Mouse (Mus musculus) cerebellum, postnatal 25 days (tissue): ENCODE data around the gene Tnr.
A peak's percentile ranks its signal among the peaks of the same experiment; 100 is the strongest.

Source experiments
- DNase-seq, 2 experiments: peaks; one replicate each; pipeline ENCODE4 v3.0.0; 2021; ENCODE audit warnings: mixed read lengths in 2 of 2

The Tnr gene

GRCm38 (mm10) chr1:159730826-159731225 lies 207.3 kb downstream of the Tnr start:
- no peak for DNase-seq

- DNase-seq: no peak
These were observed 211.5 kb downstream of the Tnr start for GRCm38 (mm10) chr1:159735099-159735498.

DNA sequence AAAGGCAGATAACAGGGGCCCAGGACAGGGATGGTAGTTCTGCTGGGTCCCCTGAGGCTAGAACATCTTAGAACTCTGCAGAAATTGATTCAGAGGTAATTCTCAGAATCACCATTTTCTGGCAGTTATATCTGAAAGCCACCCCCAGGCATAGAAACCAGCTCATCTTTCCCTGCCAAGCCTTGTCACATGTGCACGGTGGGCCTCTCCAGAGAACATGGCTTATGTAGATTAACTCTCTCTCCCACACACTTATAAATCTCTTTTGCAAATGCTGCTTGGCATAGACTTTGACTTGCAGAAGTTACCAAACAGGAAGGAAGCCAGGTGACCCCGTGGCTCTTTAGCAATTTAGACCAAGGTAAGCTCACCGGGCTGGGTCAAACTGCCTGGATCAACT lies 215.9 kb downstream of the Tnr start:
- no peak for DNase-seq

DNA sequence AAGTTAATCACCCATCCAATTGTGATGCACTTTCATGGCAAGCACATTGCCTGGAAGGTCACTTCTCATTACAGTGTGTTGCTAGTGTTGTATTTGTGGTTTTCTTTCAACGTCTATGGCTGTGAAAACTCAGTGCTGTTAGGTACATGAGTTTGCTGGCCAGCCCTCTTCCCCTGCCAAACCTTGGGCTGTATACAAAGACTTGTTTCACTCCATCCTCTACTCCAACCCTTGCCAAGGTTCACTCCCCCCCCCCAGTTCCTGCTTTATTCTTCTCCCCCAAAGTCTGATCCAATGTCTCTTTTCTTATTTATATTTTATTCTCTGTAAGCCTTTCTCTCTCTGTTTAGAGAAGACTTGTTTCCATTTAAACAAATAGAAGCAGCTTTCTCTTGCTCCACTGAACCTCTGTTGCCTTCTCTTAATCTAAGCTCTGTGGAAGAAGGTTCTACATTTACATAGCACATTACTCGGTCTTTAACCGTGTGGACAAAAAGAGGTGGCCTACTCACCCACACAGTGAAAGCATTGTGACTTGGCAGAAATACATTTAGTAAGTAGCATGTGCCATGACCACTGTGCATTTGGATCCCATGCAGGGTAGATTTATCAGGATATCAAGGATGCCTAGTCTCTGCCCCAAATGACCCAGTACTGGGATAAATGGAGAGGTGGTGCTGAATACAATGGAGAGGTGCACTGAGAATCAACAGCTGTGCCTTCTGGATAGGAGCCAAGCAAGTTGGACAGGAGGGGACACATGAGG lies 217.9 kb downstream of the Tnr start:
- no peak for DNase-seq

- no peak for DNase-seq
These were observed 218.4 kb downstream of the Tnr start for GRCm38 (mm10) chr1:159742003-159742274.

DNA sequence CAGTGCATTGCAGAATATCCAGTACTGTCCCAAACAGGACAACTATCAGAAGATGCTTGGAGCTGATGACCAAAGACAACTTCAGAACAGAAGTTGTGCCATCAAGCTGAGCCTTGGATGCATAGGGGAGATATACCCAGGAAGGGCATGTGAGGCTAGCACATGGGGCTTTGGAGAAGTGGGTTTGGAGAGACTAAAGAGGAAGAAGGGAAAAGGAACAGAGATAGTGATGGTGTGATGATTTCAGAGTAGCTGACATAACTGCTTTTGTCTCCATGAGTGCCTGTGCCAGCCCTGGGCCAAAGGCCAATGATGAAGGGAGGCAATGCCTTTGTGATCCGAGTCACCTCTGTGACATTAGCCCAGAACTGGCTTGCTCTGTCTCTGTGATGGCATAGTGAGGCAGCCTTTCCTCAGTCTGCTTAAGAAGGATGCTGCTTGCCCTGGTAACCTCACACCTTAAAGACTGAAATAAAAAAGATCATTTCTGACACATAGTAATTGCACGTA lies 220.2 kb downstream of the Tnr start:
- DNase-seq: peak in 1 of 2 experiments; percentile 56

DNA sequence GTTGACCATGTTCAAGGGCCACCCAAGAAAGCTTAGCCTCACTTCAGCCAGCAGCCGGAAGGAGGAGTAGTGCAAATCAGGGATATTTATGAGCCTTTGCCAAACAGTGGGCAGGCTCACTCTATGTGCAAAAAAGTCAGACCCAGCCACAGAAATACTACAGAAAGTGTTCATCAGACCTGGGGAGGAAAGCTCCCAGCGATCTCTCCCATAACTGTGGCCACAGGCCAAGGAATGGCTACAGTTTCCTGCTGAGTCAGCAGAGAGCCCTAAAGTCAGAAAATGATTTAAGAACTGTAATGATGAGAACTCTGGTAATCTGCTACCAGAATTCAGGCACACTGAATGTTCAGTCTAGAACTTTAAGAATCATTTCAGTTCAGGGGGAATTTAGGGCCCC lies 221.7 kb downstream of the Tnr start:
- peak in 1 of 2 experiments; percentile 27 for DNase-seq

DNA sequence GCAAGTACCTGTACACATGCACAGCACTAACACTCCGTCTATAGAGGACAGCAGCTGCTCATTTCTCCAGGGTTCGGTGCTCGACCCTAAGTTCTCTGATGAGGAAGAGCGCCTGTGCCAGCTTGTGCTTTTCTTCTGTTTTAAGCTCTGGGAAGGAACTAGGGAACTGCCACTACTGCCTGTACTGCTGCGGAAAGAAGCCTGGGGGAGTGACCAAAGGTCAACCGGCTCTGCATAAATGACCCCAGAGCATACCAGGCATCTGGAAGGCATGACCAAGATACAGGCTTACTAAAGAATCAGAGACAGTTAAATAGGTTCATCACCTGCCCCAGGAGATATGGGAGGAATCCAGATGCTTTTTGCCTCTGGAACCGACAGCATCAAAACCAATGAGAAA lies 224.4 kb downstream of the Tnr start:
- DNase-seq: no peak

GRCm38 (mm10) chr1:159750411-159750810 lies 226.8 kb downstream of the Tnr start:
- no peak for DNase-seq

- no peak for DNase-seq
These were observed 227.3 kb downstream of the Tnr start for GRCm38 (mm10) chr1:159750876-159751275.

DNA sequence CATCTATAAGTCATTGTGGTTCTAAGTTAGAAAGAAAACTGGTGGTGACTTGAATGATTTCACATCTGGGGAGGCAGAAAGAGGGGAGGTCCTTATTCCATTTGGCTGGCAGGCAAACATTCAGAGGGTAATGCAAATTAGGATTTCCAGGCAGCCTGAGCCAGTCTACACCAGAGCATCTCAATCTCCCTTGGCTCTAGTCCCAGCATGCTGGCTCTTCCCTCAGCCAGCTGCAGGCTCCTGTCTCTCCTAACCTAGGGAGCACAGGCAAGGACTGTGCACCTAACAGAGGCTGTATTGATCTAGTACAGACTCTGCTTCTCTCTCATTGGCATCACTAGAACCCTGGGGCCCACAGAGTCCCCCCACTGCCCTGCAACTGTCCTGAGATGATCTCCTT lies 237.4 kb downstream of the Tnr start:
- DNase-seq: peak in 1 of 2 experiments; percentile 28

DNA sequence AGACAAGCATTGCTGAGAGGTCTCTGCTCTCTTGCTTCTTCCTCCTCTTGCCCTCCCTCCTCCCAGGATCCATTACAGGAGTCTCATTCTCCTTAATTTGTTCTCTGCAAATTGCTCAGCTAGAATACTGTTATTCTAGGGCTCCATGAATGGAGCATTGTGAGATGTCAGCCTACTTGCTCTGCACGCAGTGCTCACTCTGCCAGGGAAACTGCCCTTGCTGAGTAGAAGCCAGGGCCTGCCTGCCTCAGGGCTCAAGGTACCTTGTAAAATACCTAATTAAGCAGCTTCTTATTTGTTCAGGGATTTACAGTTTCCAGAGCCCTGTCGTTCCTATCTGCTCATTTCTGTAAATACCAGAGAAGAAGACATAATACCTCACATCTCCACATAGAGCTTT lies 240.3 kb downstream of the Tnr start:
- no peak for DNase-seq

- no peak for DNase-seq
These were observed 241.3 kb downstream of the Tnr start for GRCm38 (mm10) chr1:159764897-159765296.

DNA sequence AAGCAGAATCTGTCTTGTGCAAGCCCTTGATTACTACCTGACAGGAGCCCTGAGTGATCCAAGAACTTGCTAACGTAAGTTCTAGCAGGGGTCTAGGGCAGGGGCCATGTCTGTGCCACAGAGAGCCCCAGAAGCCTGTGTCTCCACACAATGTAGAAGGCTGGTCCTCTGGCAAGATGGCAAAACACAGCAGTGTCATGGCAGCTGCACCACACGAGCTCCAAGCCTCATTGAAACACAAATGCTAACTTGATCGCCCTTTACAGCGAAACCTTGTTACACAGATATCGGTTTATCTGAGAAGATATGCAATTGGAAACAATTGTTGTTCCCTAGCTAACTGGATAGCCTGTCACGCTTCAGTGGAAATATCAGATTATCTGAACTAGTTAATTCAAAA lies 246.4 kb downstream of the Tnr start:
- DNase-seq: no peak

DNA sequence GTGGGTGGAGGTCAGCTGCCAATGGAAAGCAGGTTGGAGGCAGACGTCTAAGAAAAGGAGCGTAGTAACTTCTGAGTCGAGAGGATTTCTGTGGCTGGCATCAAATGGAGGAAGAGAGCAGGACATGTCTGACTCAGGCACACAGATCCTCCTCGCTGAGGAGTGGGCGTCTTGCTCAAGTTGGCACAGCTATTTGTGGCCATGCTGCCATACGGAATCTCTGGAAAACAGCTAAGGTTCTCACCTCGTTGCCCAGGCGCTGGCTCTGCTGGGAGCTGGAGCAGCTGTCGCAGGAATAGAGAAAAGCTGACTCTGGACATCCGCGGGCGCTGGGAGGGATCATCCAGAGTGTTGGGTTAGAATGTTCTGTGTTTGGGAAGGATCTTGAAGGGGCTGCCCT lies 250.1 kb downstream of the Tnr start:
- DNase-seq: no peak

DNA sequence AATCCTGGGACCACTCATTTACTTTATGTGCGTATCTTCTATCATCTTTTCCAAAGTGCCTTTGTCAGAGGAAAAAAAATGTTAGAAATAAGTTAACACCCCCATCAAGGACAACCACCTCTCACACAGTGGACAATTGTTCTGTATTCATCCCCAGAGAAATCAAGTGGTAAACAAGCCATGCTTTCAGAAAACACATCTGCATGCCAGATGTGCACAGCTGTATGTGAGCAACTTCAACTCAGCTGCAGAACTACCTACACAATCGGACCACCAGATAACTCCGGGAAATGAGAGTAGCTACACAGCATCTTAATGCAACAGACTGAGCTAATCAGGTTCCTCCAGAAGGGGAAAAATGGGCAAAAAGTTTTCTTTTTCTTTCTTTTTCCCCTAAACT lies 251.6 kb downstream of the Tnr start:
- DNase-seq: no peak

DNA sequence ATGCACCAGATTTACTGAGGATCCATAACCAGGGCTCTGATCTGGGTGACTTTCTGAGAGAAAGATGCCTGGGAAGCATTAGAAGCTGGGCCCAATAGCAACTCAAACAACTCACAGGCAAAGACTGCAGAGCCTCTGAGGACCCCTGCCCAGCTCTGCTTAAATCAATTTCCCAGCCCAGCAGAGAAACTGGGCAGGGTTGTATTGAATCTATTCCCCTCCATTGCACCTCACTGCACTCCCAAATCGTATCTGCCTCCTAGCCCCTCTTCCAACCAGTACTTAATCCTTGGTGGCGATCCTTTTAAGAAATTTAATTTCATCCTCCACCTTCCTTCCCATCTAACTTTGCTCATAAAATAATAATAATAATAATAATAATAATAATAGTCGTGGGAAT lies 253.5 kb downstream of the Tnr start:
- DNase-seq: no peak

DNA sequence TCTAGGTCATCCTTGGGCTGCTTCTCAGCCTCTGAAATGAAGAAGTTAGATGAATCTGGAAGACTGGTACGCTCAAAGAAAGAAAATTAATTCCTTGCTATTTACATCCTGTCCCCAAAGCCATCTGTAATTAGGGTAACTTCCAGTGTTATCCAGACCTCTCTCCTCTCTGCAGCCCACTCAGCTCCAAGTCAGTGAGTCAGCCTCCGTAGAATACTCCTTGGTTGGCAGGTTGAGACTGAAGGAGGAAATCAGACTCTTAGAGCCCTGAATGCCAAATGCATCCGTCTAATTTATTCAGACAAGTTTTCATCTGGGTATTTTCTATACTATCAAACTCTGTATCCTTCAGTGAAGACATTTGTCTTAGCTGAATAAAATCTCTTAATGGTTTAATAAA lies 255.9 kb downstream of the Tnr start:
- no peak for DNase-seq

DNA sequence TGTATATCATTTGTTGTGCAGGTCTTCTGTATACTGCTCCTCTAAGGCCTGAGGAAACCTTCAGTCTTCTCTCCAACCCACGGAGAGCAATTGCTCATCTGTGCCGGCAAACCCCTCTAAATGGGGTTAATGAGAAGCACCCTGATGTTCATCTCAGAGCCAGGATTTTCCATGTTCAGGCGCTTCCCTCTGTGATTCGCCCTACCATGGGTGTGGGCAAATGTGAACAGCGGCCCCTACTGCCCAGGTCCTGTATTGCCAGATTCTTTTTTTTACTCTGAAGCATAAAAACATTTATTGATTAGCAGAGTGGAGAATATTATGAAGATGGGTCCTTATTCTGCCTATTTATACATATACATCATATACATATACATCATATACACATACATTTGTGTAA lies 260.3 kb downstream of the Tnr start:
- DNase-seq: peak; percentile 74 to 82

- no peak for DNase-seq
These were observed 264.7 kb downstream of the Tnr start for GRCm38 (mm10) chr1:159788312-159788711.

GRCm38 (mm10) chr1:159792546-159792945 lies 269.0 kb downstream of the Tnr start:
- no peak for DNase-seq

- DNase-seq: no peak
These were observed 272.5 kb downstream of the Tnr start for GRCm38 (mm10) chr1:159796021-159796420.

GRCm38 (mm10) chr1:159800366-159800765 lies 276.8 kb downstream of the Tnr start:
- no peak for DNase-seq

DNA sequence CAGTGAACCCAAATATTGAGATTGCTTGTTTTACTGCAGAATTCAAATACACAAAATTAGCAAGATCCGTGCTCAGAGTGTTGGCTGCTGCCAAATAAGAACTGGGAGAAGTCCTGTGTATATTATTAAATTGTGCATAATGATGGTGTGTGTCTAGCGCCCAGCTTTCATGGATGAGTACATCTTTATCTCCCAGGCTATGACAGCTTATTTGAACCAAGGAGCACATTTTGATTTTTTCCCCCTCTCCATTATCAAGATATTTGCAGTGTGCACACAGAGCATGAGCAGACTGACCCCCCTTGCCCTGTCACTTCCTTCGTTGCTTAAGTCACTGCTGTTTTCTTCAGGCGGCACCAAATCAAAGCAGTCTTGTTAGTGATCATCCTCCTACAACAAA lies 278.2 kb downstream of the Tnr start:
- DNase-seq: no peak

GRCm38 (mm10) chr1:159803711-159804110 lies 280.1 kb downstream of the Tnr start:
- DNase-seq: peak in 1 of 2 experiments; percentile 36
